Mouse (Mus musculus): ENCODE data around the gene Akap12. TPM values are rescaled to one million over a fixed set of nuclear protein-coding genes. Genes with fewer than 3 reads are reported as not detected.

The Akap12 gene
- polyA plus RNA-seq, 1 experiment from 2014 or later = 31.9 TPM

DNA sequence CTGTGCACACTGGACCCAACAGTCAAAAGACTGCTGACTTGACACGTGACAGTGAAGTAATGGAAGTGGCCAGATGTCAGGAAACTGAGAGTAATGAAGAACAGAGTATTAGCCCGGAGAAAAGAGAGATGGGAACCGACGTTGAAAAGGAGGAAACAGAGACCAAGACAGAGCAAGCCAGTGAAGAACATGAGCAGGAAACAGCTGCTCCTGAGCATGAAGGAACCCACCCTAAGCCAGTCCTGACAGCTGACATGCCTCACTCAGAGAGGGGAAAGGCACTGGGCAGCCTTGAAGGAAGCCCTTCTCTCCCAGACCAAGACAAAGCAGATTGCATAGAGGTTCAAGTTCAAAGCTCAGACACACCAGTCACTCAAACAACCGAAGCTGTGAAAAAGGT, 90.5 kb downstream of the Akap12 start:
- H3K9me3 ChIP-seq (ENCODE audit: control insufficient read depth, low read length) = no peaks in the 10 kb centered on the region
- ATAC-seq (ENCODE audit: low FRiP score, low TSS enrichment) = no peak
- no peak overlapping the region for H3K9ac ChIP-seq (replicated peaks; ENCODE audit: low read length)
- WGBS = 91% methylated on average over 5 of the region's 5 CpGs
- peaks cover 19% of the 10 kb centered on the region; the same call in 1 of the 2 replicates for H3K36me3 ChIP-seq (ENCODE audit: control insufficient read depth, insufficient read depth, low read length)
- H3K27me3 ChIP-seq (ENCODE audit: control insufficient read depth, insufficient read depth, low read length) = no peaks in the 10 kb centered on the region
- no peak overlapping the region for H3K4me3 ChIP-seq (replicated peaks; ENCODE audit: low read depth, low read length)
- no peak for DNase-seq
- no peaks in the 10 kb centered on the region for H3K4me1 ChIP-seq (ENCODE audit: control insufficient read depth, insufficient read depth, low read length)
- H3K4me2 ChIP-seq (ENCODE audit: low read length) = no peak overlapping the region
- H3K27ac ChIP-seq (replicated peaks; ENCODE audit: low read depth, low read length) = no peak overlapping the region

GRCm38 (mm10) chr10:4357435-4357834, 91.3 kb downstream of the Akap12 start:
- 92% methylated on average over 10 of the region's 10 CpGs for WGBS
- DNase-seq (no peak), ATAC-seq (ENCODE audit: low FRiP score, low TSS enrichment) (no peak)
- Histone ChIP-seq H3K9me3 (ENCODE audit: control insufficient read depth, low read length) (no peaks in the 10 kb centered on the region; the same call in 1 of the 2 replicates), H3K4me1 (ENCODE audit: control insufficient read depth, insufficient read depth, low read length) (no peaks in the 10 kb centered on the region), H3K4me3 (replicated peaks; ENCODE audit: low read depth, low read length) (no peak overlapping the region), H3K4me2 (ENCODE audit: low read length) (no peak overlapping the region), H3K27me3 (ENCODE audit: control insufficient read depth, insufficient read depth, low read length) (no peaks in the 10 kb centered on the region), H3K27ac (replicated peaks; ENCODE audit: low read depth, low read length) (no peak overlapping the region), H3K9ac (replicated peaks; ENCODE audit: low read length) (no peak overlapping the region), H3K36me3 (ENCODE audit: control insufficient read depth, insufficient read depth, low read length) (peaks cover 19% of the 10 kb centered on the region; the same call in 1 of the 2 replicates)

DNA sequence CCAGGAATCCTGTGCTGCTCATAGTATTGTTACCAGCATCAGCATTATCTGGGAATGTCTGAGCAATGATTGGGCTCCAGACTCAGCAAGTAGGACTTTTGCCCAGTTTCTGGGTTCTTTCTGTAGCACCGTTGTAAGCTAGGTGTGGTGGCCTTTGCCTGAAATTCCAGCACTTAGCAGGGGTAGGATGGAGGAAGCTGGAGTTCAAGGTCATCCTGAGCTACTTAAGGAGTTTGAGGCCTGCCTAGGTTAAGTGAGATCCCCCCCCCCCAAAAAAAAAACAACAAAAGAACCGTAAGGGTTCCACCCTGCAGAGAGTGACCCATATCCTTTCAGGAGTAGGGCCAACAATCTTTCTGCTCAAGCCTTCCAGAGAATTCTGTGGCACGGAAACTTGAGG, 98.4 kb downstream of the Akap12 start:
- ATAC-seq (ENCODE audit: low FRiP score, low TSS enrichment) (no peak), DNase-seq (no peak)
- Histone ChIP-seq H3K4me2 (ENCODE audit: low read length) (no peak overlapping the region), H3K4me1 (ENCODE audit: control insufficient read depth, insufficient read depth, low read length) (no peaks in the 10 kb centered on the region), H3K27me3 (ENCODE audit: control insufficient read depth, insufficient read depth, low read length) (no peaks in the 10 kb centered on the region), H3K36me3 (ENCODE audit: control insufficient read depth, insufficient read depth, low read length) (peaks cover 26% of the 10 kb centered on the region), H3K9ac (replicated peaks; ENCODE audit: low read length) (no peak overlapping the region), H3K9me3 (ENCODE audit: control insufficient read depth, low read length) (no peaks in the 10 kb centered on the region; the same call in 1 of the 2 replicates), H3K4me3 (replicated peaks; ENCODE audit: low read depth, low read length) (no peak overlapping the region), H3K27ac (replicated peaks; ENCODE audit: low read depth, low read length) (no peak overlapping the region)
- WGBS = 93% methylated on average over 3 of the region's 3 CpGs

DNA sequence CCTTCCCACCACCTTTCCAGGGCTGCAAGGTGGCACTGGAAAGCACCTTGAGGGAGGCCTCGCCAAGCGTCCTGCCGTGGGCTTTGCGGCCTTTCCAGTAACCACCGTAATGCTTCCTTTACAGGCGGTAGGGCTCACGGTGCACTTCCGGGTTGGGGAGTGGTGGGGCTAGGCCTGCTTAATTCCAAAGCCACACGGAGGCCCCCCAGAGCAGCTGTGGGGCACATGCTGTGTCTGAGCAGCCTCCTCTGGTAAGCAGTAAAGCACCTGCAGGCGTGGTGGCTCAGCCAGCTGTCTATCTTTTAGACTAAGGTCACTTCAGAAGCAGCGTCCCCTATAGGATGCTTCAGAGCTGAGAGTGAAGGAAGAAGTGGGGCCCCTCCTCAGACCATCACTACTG, 103.9 kb downstream of the Akap12 start:
- no peak for DNase-seq
- no peaks in the 10 kb centered on the region for H3K27me3 ChIP-seq (ENCODE audit: control insufficient read depth, insufficient read depth, low read length)
- H3K4me1 ChIP-seq (ENCODE audit: control insufficient read depth, insufficient read depth, low read length) = no peaks in the 10 kb centered on the region
- no peak for ATAC-seq (ENCODE audit: low FRiP score, low TSS enrichment)
- H3K36me3 ChIP-seq (ENCODE audit: control insufficient read depth, insufficient read depth, low read length) = peaks cover 42% of the 10 kb centered on the region
- no peak overlapping the region for H3K27ac ChIP-seq (replicated peaks; ENCODE audit: low read depth, low read length)
- no peak overlapping the region for H3K4me3 ChIP-seq (replicated peaks; ENCODE audit: low read depth, low read length)
- H3K4me2 ChIP-seq (ENCODE audit: low read length) = no peak overlapping the region
- no peaks in the 10 kb centered on the region for H3K9me3 ChIP-seq (ENCODE audit: control insufficient read depth, low read length)
- H3K9ac ChIP-seq (replicated peaks; ENCODE audit: low read length) = no peak overlapping the region
- WGBS = 95% methylated on average over 11 of the region's 11 CpGs

GRCm38 (mm10) chr10:4372011-4372410, 105.8 kb downstream of the Akap12 start:
- peak; percentile 81 for DNase-seq
- no peaks in the 10 kb centered on the region for H3K4me1 ChIP-seq (ENCODE audit: control insufficient read depth, insufficient read depth, low read length)
- no peak overlapping the region for H3K4me3 ChIP-seq (replicated peaks; ENCODE audit: low read depth, low read length)
- WGBS = 56% methylated on average over 5 of the region's 5 CpGs
- no peak overlapping the region for H3K27ac ChIP-seq (replicated peaks; ENCODE audit: low read depth, low read length)
- ATAC-seq (ENCODE audit: low FRiP score, low TSS enrichment) = peak; percentile 41; the same call in 1 of the 2 replicates
- H3K27me3 ChIP-seq (ENCODE audit: control insufficient read depth, insufficient read depth, low read length) = no peaks in the 10 kb centered on the region
- no peak overlapping the region for H3K9ac ChIP-seq (replicated peaks; ENCODE audit: low read length)
- H3K4me2 ChIP-seq (ENCODE audit: low read length) = no peak overlapping the region
- peaks cover 34% of the 10 kb centered on the region for H3K36me3 ChIP-seq (ENCODE audit: control insufficient read depth, insufficient read depth, low read length)
- H3K9me3 ChIP-seq (ENCODE audit: control insufficient read depth, low read length) = no peaks in the 10 kb centered on the region

DNA sequence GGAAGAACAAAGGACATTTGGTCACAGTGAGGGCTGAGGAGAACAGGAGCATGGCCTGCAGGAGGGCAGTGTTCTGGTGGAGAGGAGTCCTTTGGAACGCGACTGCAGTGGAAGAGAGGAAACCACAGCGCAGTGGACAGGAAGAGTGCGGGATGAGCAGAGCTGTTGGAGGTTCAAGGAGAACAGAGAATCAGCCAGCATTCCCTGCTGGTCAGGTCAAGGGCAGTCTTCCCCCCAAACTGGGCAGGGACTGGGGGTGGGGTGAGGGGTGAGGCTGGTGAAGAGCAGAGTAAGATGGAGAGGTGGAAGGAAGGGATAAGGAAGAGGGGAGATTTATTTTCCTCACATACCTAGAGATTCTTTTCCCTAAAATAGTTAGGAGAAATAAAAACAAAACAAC, 107.4 kb downstream of the Akap12 start:
- WGBS = 82% methylated on average over 4 of the region's 4 CpGs
- H3K27me3 ChIP-seq (ENCODE audit: control insufficient read depth, insufficient read depth, low read length) = no peaks in the 10 kb centered on the region
- H3K9ac ChIP-seq (replicated peaks; ENCODE audit: low read length) = no peak overlapping the region
- no peak overlapping the region for H3K4me3 ChIP-seq (replicated peaks; ENCODE audit: low read depth, low read length)
- ATAC-seq (ENCODE audit: low FRiP score, low TSS enrichment) = no peak
- DNase-seq = no peak
- H3K27ac ChIP-seq (replicated peaks; ENCODE audit: low read depth, low read length) = no peak overlapping the region
- H3K4me2 ChIP-seq (ENCODE audit: low read length) = no peak overlapping the region
- no peaks in the 10 kb centered on the region for H3K9me3 ChIP-seq (ENCODE audit: control insufficient read depth, low read length)
- H3K36me3 ChIP-seq (ENCODE audit: control insufficient read depth, insufficient read depth, low read length) = peaks cover 23% of the 10 kb centered on the region
- no peaks in the 10 kb centered on the region for H3K4me1 ChIP-seq (ENCODE audit: control insufficient read depth, insufficient read depth, low read length)

DNA sequence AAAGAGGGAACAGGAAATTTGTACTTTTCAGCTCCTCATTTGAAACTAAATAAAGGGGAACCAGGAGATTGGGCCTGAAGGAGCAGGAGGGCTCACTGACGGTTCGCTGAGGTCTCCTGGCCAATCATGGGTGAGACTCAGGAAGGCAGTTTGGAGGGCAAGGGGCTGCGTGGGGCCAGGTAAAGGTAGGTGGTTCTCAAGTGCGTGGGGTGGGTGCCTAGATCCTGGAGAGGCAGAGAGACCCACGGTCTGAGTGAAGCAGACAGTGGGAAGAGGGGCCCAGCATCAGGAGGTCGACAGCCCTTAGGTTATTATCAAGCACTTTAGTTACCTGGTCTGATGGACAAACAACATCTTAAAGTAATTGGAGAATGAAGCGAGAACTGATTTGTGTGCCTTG, 108.1 kb downstream of the Akap12 start:
- no peak for DNase-seq
- no peaks in the 10 kb centered on the region for H3K4me1 ChIP-seq (ENCODE audit: control insufficient read depth, insufficient read depth, low read length)
- peaks cover 16% of the 10 kb centered on the region for H3K36me3 ChIP-seq (ENCODE audit: control insufficient read depth, insufficient read depth, low read length)
- H3K4me3 ChIP-seq (replicated peaks; ENCODE audit: low read depth, low read length) = no peak overlapping the region
- H3K27me3 ChIP-seq (ENCODE audit: control insufficient read depth, insufficient read depth, low read length) = no peaks in the 10 kb centered on the region
- no peak overlapping the region for H3K9ac ChIP-seq (replicated peaks; ENCODE audit: low read length)
- no peak for ATAC-seq (ENCODE audit: low FRiP score, low TSS enrichment)
- no peak overlapping the region for H3K27ac ChIP-seq (replicated peaks; ENCODE audit: low read depth, low read length)
- H3K4me2 ChIP-seq (ENCODE audit: low read length) = no peak overlapping the region
- H3K9me3 ChIP-seq (ENCODE audit: control insufficient read depth, low read length) = no peaks in the 10 kb centered on the region
- WGBS = 95% methylated on average over 7 of the region's 7 CpGs

GRCm38 (mm10) chr10:4374734-4375133, 108.6 kb downstream of the Akap12 start:
- no peak for ATAC-seq (ENCODE audit: low FRiP score, low TSS enrichment)
- DNase-seq = no peak
- WGBS = 94% methylated on average over 4 of the region's 4 CpGs
- Histone ChIP-seq H3K27me3 (ENCODE audit: control insufficient read depth, insufficient read depth, low read length) (no peaks in the 10 kb centered on the region), H3K4me3 (replicated peaks; ENCODE audit: low read depth, low read length) (no peak overlapping the region), H3K4me1 (ENCODE audit: control insufficient read depth, insufficient read depth, low read length) (no peaks in the 10 kb centered on the region), H3K9ac (replicated peaks; ENCODE audit: low read length) (no peak overlapping the region), H3K27ac (replicated peaks; ENCODE audit: low read depth, low read length) (no peak overlapping the region), H3K9me3 (ENCODE audit: control insufficient read depth, low read length) (no peaks in the 10 kb centered on the region), H3K4me2 (ENCODE audit: low read length) (no peak overlapping the region), H3K36me3 (ENCODE audit: control insufficient read depth, insufficient read depth, low read length) (peaks cover 16% of the 10 kb centered on the region; the same call in 1 of the 2 replicates)

- Histone ChIP-seq H3K36me3 (ENCODE audit: control insufficient read depth, insufficient read depth, low read length) (peaks cover 12% of the 10 kb centered on the region; the same call in 1 of the 2 replicates), H3K4me1 (ENCODE audit: control insufficient read depth, insufficient read depth, low read length) (no peaks in the 10 kb centered on the region), H3K9me3 (ENCODE audit: control insufficient read depth, low read length) (no peaks in the 10 kb centered on the region), H3K27ac (replicated peaks; ENCODE audit: low read depth, low read length) (no peak overlapping the region), H3K4me2 (ENCODE audit: low read length) (no peak overlapping the region), H3K9ac (replicated peaks; ENCODE audit: low read length) (no peak overlapping the region), H3K27me3 (ENCODE audit: control insufficient read depth, insufficient read depth, low read length) (no peaks in the 10 kb centered on the region), H3K4me3 (replicated peaks; ENCODE audit: low read depth, low read length) (no peak overlapping the region)
- 16% methylated on average over 7 of the region's 7 CpGs for WGBS
- DNase-seq (no peak), ATAC-seq (ENCODE audit: low FRiP score, low TSS enrichment) (no peak)
Observed at GRCm38 (mm10) chr10:4375267-4375666, 109.1 kb downstream of the Akap12 start.

Measured in midbrain, embryonic 14.5 days (tissue).